Mouse (Mus musculus) lung, postnatal 0 days (tissue): ENCODE results near the gene Kat6b. TPM values are rescaled to one million over a fixed set of nuclear protein-coding genes. Genes with fewer than 3 reads are reported as not detected.

Source experiments
- ATAC-seq: fragments of 200-750 bp; cut with Nextera tagmentation; 2 replicates; pipeline ENCODE4 v1.8.0; 2017; ENCODE audit warnings: moderate library complexity
- DNase-seq: peaks from one replicate; pipeline ENCODE4 v3.0.0-alpha.2; 2016; ENCODE audit warnings: low spot score
- H3K27ac ChIP-seq: fragments of 300-500 bp; sonication (generic); 2 replicates; pipeline ENCODE4 v1.5.1; 2014; ENCODE audit warnings: antibody characterized with exemption, mild to moderate bottlenecking, low read length, mixed read lengths
- H3K27me3 ChIP-seq: fragments of 300-500 bp; sonication (generic); replicated peaks from 2 replicates; pipeline ENCODE4 v1.6.1; 2014; ENCODE audit warnings: low read length, mixed read lengths; ENCODE audit not compliant: insufficient read depth
- H3K36me3 ChIP-seq: fragments of 300-500 bp; sonication (generic); 2 replicates; pipeline ENCODE4 v1.6.1; 2014; ENCODE audit warnings: low read length, mixed read lengths; ENCODE audit not compliant: insufficient read depth
- H3K4me1 ChIP-seq: fragments of 300-500 bp; sonication (generic); 2 replicates; pipeline ENCODE4 v1.6.1; 2014; ENCODE audit warnings: antibody characterized with exemption, low read depth, low read length, mixed read lengths; ENCODE audit not compliant: insufficient read depth
- H3K4me2 ChIP-seq: fragments of 300-500 bp; sonication (generic); replicated peaks from 2 replicates; pipeline ENCODE4 v1.6.1; 2014; ENCODE audit warnings: low read depth, mild to moderate bottlenecking, low read length, moderate library complexity, mixed read lengths
- H3K4me3 ChIP-seq: fragments of 300-500 bp; sonication (generic); 2 replicates; pipeline ENCODE4 v1.5.1; 2014; ENCODE audit warnings: low read depth, low read length
- H3K9ac ChIP-seq: fragments of 300-500 bp; sonication (generic); replicated peaks from 2 replicates; pipeline ENCODE4 v1.6.1; 2014; ENCODE audit warnings: low read depth, mild to moderate bottlenecking
- H3K9me3 ChIP-seq: fragments of 300-500 bp; sonication (generic); 2 replicates; pipeline ENCODE4 v1.6.1; 2016; ENCODE audit warnings: low read length, mixed read lengths
- CTCF ChIP-seq: IDR thresholded peaks from 2 replicates; pipeline ENCODE4 v1.5.1; 2016; ENCODE audit warnings: antibody characterized with exemption, mild to moderate bottlenecking
- EP300 ChIP-seq: IDR thresholded peaks from 2 replicates; pipeline ENCODE4 v1.6.1; 2016; ENCODE audit warnings: antibody characterized with exemption, mild to moderate bottlenecking, control low read depth
- WGBS: fragments of 180-500 bp; shearing (Covaris S2); extraction: QIAGEN DNeasy Blood & Tissue Kit; methylation state at CpG from one replicate; pipeline ENCODE4 v1.1.7; 2014; 5-methylcytosine and 5-hydroxymethylcytosine counted together
- polyA plus RNA-seq: library from polyadenylated mRNA; unstranded; fragments of >200 nt; fragmentation: Nextera tagmentation; extraction: Ambion mirVana; gene quantifications from 2 replicates; pipeline ENCODE4 v1.2.1, GENCODE M21; 2015

Gene Kat6b
- polyA plus RNA-seq, 1 experiment from 2014 or later, result 5.3 TPM

DNA sequence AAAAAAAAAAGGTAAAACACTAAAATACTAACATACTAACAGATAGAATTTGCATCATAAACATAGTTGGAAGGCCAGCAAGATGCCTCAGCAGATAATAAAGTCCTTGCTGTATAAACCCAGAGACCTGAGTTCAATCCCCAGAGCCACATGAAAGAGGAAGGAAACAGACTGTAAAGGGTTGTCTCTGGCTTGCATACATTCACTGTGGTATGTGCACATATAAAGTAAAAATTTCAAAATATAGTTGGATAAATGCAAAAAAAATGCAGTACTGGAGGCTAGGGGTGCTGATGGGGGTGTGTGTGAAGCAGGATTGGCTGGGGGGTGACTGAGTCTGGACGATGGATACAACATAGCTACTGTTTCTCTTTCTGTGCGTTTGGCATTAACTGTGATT, 224.2 kb downstream of the Kat6b start:
- no peak for DNase-seq
- H3K4me2 ChIP-seq, result no peak overlapping the region
- H3K9ac ChIP-seq, result no peak overlapping the region
- no peaks in the 10 kb centered on the region for H3K36me3 ChIP-seq
- TF ChIP-seq EP300, result no peak
- TF ChIP-seq CTCF, result no peak
- WGBS, result 88% methylated on average over 2 of the region's 2 CpGs
- H3K9me3 ChIP-seq, result no peaks in the 10 kb centered on the region
- no peaks in the 10 kb centered on the region for H3K27me3 ChIP-seq
- no peak for ATAC-seq
- no peak overlapping the region for H3K4me3 ChIP-seq
- no peak overlapping the region for H3K27ac ChIP-seq
- H3K4me1 ChIP-seq, result peaks cover 9% of the 10 kb centered on the region; the same call in 1 of the 2 replicates

DNA sequence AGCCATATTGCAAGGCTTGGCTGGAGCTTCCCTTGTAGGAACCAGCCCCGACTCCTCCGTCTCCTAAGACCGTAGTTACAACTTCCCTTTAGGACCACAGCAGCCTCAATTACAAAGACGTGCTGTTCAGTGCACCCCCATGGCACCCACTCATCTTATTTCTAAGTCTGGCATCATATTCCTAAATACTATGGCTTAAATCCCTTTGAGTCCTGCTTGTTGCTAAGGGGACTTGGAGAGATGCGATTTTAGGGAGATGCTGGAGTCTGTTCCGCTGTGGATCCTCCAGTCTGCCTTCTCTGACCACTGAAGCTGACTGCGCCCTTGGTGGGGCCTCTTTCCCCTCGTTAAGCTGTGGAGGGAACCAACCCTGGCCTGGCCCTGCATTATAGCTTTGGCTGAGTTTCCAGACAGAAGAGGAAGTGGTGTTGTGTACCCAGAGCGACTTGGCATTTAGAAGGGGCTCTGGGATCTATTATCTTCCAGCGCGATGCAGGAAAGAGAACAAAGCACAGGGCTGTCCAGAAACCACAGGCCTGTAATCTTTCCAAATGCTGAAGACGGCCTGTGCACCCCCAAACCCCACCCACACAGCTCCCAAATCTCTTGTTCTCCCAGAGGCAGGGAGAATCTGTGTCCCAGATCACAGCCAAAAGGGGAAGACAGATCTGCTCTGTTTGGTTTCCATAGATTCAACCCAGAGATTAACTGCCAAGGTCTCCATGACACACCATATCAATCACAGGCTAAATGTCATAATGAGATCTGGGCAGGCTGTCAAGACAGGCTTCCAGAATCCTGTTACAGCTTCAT, 225.7 kb downstream of the Kat6b start:
- peaks cover 9% of the 10 kb centered on the region; the same call in 1 of the 2 replicates for H3K4me1 ChIP-seq
- TF ChIP-seq CTCF (no peak), EP300 (peak; percentile 53)

DNA sequence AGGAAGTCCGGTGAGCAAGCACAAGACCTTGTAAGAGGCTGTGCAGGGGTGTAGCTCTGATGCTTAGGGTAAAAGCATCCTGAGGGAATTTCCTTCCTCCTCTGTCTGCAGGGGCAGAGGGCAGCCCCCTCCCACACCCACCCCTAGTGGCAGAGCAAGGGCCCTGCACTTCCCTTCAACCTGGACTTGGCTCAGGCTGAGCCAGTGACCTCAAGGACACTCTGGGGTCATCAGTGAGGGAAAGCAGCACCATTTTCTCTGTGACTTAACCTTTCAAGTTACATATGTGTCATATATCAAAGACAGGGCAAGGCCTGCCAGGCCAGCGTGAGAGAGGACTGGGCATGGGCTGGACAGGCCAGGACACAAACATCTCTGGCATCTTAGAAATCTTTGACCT, 228.3 kb downstream of the Kat6b start:
- ATAC-seq (peak; percentile 7; the same call in 1 of the 2 replicates), DNase-seq (no peak)
- no peak overlapping the region for H3K4me3 ChIP-seq
- H3K9me3 ChIP-seq, result no peaks in the 10 kb centered on the region
- no peaks in the 10 kb centered on the region for H3K36me3 ChIP-seq
- H3K27ac ChIP-seq, result no peak overlapping the region
- no peaks in the 10 kb centered on the region for H3K27me3 ChIP-seq
- peak; percentile 51 for TF ChIP-seq CTCF
- no peak for TF ChIP-seq EP300
- H3K4me1 ChIP-seq, result 0 out of 2 replicates have a peak, but pooled peaks cover 5% of the 10 kb centered on the region
- H3K4me2 ChIP-seq, result no peak overlapping the region
- no peak overlapping the region for H3K9ac ChIP-seq
- 44% methylated on average over 2 of the region's 2 CpGs for WGBS

More for the DNA sequence above, 225.7 kb downstream of the Kat6b start:
- H3K27me3 ChIP-seq, result no peaks in the 10 kb centered on the region
- H3K4me3 ChIP-seq, result no peak overlapping the region
- H3K4me2 ChIP-seq, result no peak overlapping the region
- no peak overlapping the region for H3K9ac ChIP-seq
- peak; percentile 83 for ATAC-seq
- peak overlapping the region; percentile 68 for H3K27ac ChIP-seq
- H3K9me3 ChIP-seq, result no peaks in the 10 kb centered on the region
- DNase-seq, result peak; percentile 83
- H3K36me3 ChIP-seq, result no peaks in the 10 kb centered on the region
- 45% methylated on average over 12 of the region's 12 CpGs for WGBS

DNA sequence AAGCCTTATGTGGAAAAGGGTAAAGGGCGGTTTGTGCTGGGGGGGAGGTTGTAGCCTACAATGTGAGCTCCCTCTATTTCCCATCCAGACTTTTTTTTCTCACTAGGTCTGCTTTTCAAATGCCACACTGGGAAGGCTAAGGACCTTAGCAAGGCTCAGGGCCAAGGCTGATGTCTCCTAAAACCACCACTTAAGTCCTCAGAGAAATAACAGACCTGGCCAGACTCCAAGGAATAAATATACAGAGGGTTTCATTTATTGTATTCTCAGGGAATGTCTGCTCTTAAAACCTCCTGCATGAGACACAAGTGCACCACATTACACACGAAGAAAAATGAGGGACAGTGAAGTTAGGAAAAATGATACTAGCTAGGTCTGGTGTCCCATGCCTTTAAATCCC, 230.0 kb downstream of the Kat6b start:
- Histone ChIP-seq H3K36me3 (no peaks in the 10 kb centered on the region), H3K4me1 (0 out of 2 replicates have a peak, but pooled peaks cover 4% of the 10 kb centered on the region), H3K9ac (no peak overlapping the region), H3K4me2 (no peak overlapping the region), H3K4me3 (no peak overlapping the region), H3K27me3 (no peaks in the 10 kb centered on the region), H3K9me3 (no peaks in the 10 kb centered on the region), H3K27ac (no peak overlapping the region)
- 56% methylated on average over 2 of the region's 2 CpGs for WGBS
- ATAC-seq (no peak), DNase-seq (no peak)
- TF ChIP-seq CTCF (no peak), EP300 (no peak)

DNA sequence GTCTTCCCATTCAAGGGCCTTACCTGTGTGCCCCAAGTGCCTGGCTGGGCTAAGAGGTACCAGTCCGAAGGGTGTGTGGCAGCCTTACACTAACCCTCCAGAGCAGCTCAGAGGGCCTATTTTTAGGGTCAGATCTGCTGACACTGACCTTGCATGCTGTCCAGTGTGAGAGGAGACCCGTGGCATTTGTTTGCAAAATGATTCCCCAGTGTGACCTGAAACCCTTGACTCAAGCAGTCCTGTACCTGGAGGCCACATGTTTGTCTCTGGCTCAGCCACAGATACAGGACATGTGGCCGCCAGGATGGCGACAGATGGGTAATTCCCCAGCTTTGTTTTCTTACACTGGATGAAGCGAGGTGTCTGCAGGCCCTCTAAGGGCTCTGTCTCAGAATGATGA, 233.3 kb downstream of the Kat6b start, which contains the start of gene Dupd1:
TSS of gene Dupd1 (minus strand) at position 91 of the 400 bp plus-strand sequence.
- no peak for DNase-seq
- H3K9me3 ChIP-seq, result no peaks in the 10 kb centered on the region
- H3K4me1 ChIP-seq, result no peaks in the 10 kb centered on the region
- 69% methylated on average over 5 of the region's 5 CpGs for WGBS
- H3K27ac ChIP-seq, result no peak within 1 kb of the TSS
- H3K36me3 ChIP-seq, result no peaks in the 10 kb centered on the region
- H3K9ac ChIP-seq, result no peak within 1 kb of the TSS
- H3K4me2 ChIP-seq, result no peak within 1 kb of the TSS
- no peak for ATAC-seq
- no peak within 1 kb of the TSS for H3K4me3 ChIP-seq
- TF ChIP-seq CTCF, result no peak
- no peak for TF ChIP-seq EP300
- H3K27me3 ChIP-seq, result no peaks in the 10 kb centered on the region

DNA sequence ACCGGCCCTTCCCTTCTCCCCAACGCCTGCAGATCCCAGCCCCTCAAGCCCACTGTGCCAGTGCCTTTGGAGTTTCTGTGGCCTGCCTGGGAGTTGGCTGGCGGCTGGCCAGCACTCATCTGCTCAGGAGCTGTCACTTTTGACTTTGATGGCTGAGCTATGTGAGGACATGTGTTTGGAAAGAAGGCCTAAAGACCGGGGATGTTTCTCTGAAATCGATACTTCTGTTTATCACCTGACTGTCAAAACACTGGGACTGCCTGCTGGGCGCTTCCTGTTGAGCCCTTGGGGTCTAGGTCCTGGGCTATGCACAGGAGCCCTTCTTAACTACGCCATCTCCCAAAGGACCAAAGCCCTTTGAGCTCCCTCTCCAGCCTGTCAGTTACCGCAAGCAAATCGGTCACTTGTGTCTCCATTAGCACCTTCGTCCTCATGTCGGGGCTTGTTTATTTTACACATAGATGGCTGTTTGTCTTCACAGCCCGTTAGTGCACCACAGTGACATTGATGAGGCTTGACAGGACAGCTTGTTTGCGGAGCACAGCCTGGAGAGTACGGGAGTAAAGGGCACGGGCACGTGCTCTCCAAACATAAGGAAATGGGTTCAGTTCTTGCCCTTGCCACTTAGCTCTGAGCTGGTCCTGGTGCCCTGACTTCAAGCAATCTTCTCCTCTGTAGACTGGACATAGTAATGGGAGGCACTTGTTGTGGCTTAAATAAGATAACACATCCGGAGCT, 238.6 kb downstream of the Kat6b start:
- no peak for TF ChIP-seq EP300
- Histone ChIP-seq H3K27me3 (no peaks in the 10 kb centered on the region), H3K4me2 (no peak overlapping the region), H3K27ac (no peak overlapping the region), H3K9ac (no peak overlapping the region), H3K4me1 (no peaks in the 10 kb centered on the region), H3K36me3 (no peaks in the 10 kb centered on the region), H3K9me3 (no peaks in the 10 kb centered on the region), H3K4me3 (no peak overlapping the region)
- WGBS, result 20% methylated on average over 17 of the region's 17 CpGs
- DNase-seq (no peak), ATAC-seq (no peak)
